Mouse (Mus musculus): Measurements from ENCODE around the gene Gm5127. TPM values are rescaled to one million over a fixed set of nuclear protein-coding genes. Genes with fewer than 3 reads are reported as not detected.

Gm5127 gene
- 0.09 and 0.21 TPM in 2 replicates for polyA plus RNA-seq (2015; fragmentation: Nextera tagmentation; extraction: Ambion mirVana)

GRCm38 (mm10) chrX:106582886-106583285, at the start of gene Gm5127:
Gene Gm5127 (plus strand): TSS chrX:106583186.
- DNase-seq (ENCODE audit: low spot score): no peak

- no peak for DNase-seq (ENCODE audit: low spot score)
Observed at GRCm38 (mm10) chrX:106536359-106536758, 46.6 kb upstream of the Gm5127 start.

GRCm38 (mm10) chrX:106555457-106555856, 27.5 kb upstream of the Gm5127 start:
- DNase-seq (ENCODE audit: low spot score): no peak

GRCm38 (mm10) chrX:106578966-106579365, 4.0 kb upstream of the Gm5127 start:
- no peak for DNase-seq (ENCODE audit: low spot score)

- DNase-seq (ENCODE audit: low spot score): no peak
Observed at GRCm38 (mm10) chrX:106580410-106580809, 2.6 kb upstream of the Gm5127 start.

GRCm38 (mm10) chrX:106582197-106582596, 789 bp upstream of the Gm5127 start:
- DNase-seq (ENCODE audit: low spot score): no peak

- DNase-seq (ENCODE audit: low spot score): no peak
Observed at GRCm38 (mm10) chrX:106593914-106594313, 10.9 kb downstream of the Gm5127 start.

GRCm38 (mm10) chrX:106595904-106596303, 12.9 kb downstream of the Gm5127 start:
- DNase-seq (ENCODE audit: low spot score): no peak

GRCm38 (mm10) chrX:106602574-106603258, 19.7 kb downstream of the Gm5127 start:
- DNase-seq (ENCODE audit: low spot score): peak; percentile 5

GRCm38 (mm10) chrX:106603386-106603785, 20.4 kb downstream of the Gm5127 start, which contains the start of gene Cysltr1:
Gene Cysltr1 (minus strand): TSS chrX:106603679.
- peak; percentile 2 for DNase-seq (ENCODE audit: low spot score)

- DNase-seq (ENCODE audit: low spot score): no peak
Observed at GRCm38 (mm10) chrX:106622512-106622911, 39.5 kb downstream of the Gm5127 start.

- DNase-seq (ENCODE audit: low spot score): no peak
Observed at GRCm38 (mm10) chrX:106623667-106624066, 40.7 kb downstream of the Gm5127 start.

GRCm38 (mm10) chrX:106628514-106628913, 45.5 kb downstream of the Gm5127 start:
- DNase-seq (ENCODE audit: low spot score): no peak

- no peak for DNase-seq (ENCODE audit: low spot score)
Observed at GRCm38 (mm10) chrX:106633543-106633942, 50.6 kb downstream of the Gm5127 start.

GRCm38 (mm10) chrX:106634799-106635541, 52.0 kb downstream of the Gm5127 start:
- no peak for DNase-seq (ENCODE audit: low spot score)

- no peak for DNase-seq (ENCODE audit: low spot score)
Observed at GRCm38 (mm10) chrX:106662101-106662500, 79.1 kb downstream of the Gm5127 start.

- DNase-seq (ENCODE audit: low spot score): no peak
Observed at GRCm38 (mm10) chrX:106704590-106704989, 121.6 kb downstream of the Gm5127 start.

- DNase-seq (ENCODE audit: low spot score): no peak
Observed at GRCm38 (mm10) chrX:106717160-106717559, 134.2 kb downstream of the Gm5127 start.

- no peak for DNase-seq (ENCODE audit: low spot score)
Observed at GRCm38 (mm10) chrX:106742241-106742640, 159.3 kb downstream of the Gm5127 start.

GRCm38 (mm10) chrX:106755272-106755671, 172.3 kb downstream of the Gm5127 start:
- no peak for DNase-seq (ENCODE audit: low spot score)

Data from thymus, postnatal 0 days (tissue).